Mouse (Mus musculus): ENCODE data around the gene Uspl1. TPM values are rescaled to one million over a fixed set of nuclear protein-coding genes. Genes with fewer than 3 reads are reported as not detected.

Gene Uspl1
- polyA plus RNA-seq, 1 experiment from 2014 or later = 65.1 TPM

GRCm38 (mm10) chr5:149160469-149160868 is 23.7 kb upstream of the Uspl1 start:
- H3K27ac ChIP-seq (replicated peaks; ENCODE audit: low read depth, low read length) = no peak overlapping the region
- whole genome bisulfite sequencing = 93% methylated on average over 4 of the region's 4 CpGs
- ATAC-seq (ENCODE audit: low FRiP score, low TSS enrichment) = no peak

GRCm38 (mm10) chr5:149162890-149163289 is 21.3 kb upstream of the Uspl1 start:
- 79% methylated on average over 7 of the region's 7 CpGs for WGBS
- no peak for ATAC-seq (ENCODE audit: low FRiP score, low TSS enrichment)

More at GRCm38 (mm10) chr5:149160469-149160868, 23.7 kb upstream of the Uspl1 start:
- no peaks in the 10 kb centered on the region for H3K9me3 ChIP-seq (ENCODE audit: control insufficient read depth, low read length)
- H3K9ac ChIP-seq (replicated peaks; ENCODE audit: low read length) = no peak overlapping the region
- no peaks in the 10 kb centered on the region for H3K4me1 ChIP-seq (ENCODE audit: control insufficient read depth, insufficient read depth, low read length)
- H3K4me3 ChIP-seq (replicated peaks; ENCODE audit: low read depth, low read length) = no peak overlapping the region
- H3K4me2 ChIP-seq (ENCODE audit: low read length) = no peak overlapping the region
- no peak for DNase-seq
- no peaks in the 10 kb centered on the region for H3K27me3 ChIP-seq (ENCODE audit: control insufficient read depth, insufficient read depth, low read length)
- no peaks in the 10 kb centered on the region for H3K36me3 ChIP-seq (ENCODE audit: control insufficient read depth, insufficient read depth, low read length)

GRCm38 (mm10) chr5:149164881-149165280 is 19.3 kb upstream of the Uspl1 start:
- H3K4me3 ChIP-seq (replicated peaks; ENCODE audit: low read depth, low read length) = no peak overlapping the region
- no peaks in the 10 kb centered on the region for H3K4me1 ChIP-seq (ENCODE audit: control insufficient read depth, insufficient read depth, low read length)
- no peak overlapping the region for H3K27ac ChIP-seq (replicated peaks; ENCODE audit: low read depth, low read length)
- no peak for DNase-seq
- no peak overlapping the region for H3K9ac ChIP-seq (replicated peaks; ENCODE audit: low read length)
- no peak for ATAC-seq (ENCODE audit: low FRiP score, low TSS enrichment)
- no peaks in the 10 kb centered on the region for H3K9me3 ChIP-seq (ENCODE audit: control insufficient read depth, low read length)
- H3K36me3 ChIP-seq (ENCODE audit: control insufficient read depth, insufficient read depth, low read length) = no peaks in the 10 kb centered on the region
- H3K4me2 ChIP-seq (ENCODE audit: low read length) = no peak overlapping the region
- no peaks in the 10 kb centered on the region for H3K27me3 ChIP-seq (ENCODE audit: control insufficient read depth, insufficient read depth, low read length)
- WGBS = 49% methylated on average over 7 of the region's 7 CpGs

More at GRCm38 (mm10) chr5:149162890-149163289, 21.3 kb upstream of the Uspl1 start:
- H3K27me3 ChIP-seq (ENCODE audit: control insufficient read depth, insufficient read depth, low read length) = no peaks in the 10 kb centered on the region
- H3K9me3 ChIP-seq (ENCODE audit: control insufficient read depth, low read length) = no peaks in the 10 kb centered on the region
- no peak for DNase-seq
- H3K4me2 ChIP-seq (ENCODE audit: low read length) = no peak overlapping the region
- no peak overlapping the region for H3K27ac ChIP-seq (replicated peaks; ENCODE audit: low read depth, low read length)
- H3K4me1 ChIP-seq (ENCODE audit: control insufficient read depth, insufficient read depth, low read length) = no peaks in the 10 kb centered on the region
- no peaks in the 10 kb centered on the region for H3K36me3 ChIP-seq (ENCODE audit: control insufficient read depth, insufficient read depth, low read length)
- H3K9ac ChIP-seq (replicated peaks; ENCODE audit: low read length) = no peak overlapping the region
- no peak overlapping the region for H3K4me3 ChIP-seq (replicated peaks; ENCODE audit: low read depth, low read length)

- WGBS = 94% methylated on average over 10 of the region's 10 CpGs
- H3K27me3 ChIP-seq (ENCODE audit: control insufficient read depth, insufficient read depth, low read length) = no peaks in the 10 kb centered on the region
- no peaks in the 10 kb centered on the region for H3K9me3 ChIP-seq (ENCODE audit: control insufficient read depth, low read length)
- H3K36me3 ChIP-seq (ENCODE audit: control insufficient read depth, insufficient read depth, low read length) = no peaks in the 10 kb centered on the region
- no peak overlapping the region for H3K4me3 ChIP-seq (replicated peaks; ENCODE audit: low read depth, low read length)
- no peaks in the 10 kb centered on the region for H3K4me1 ChIP-seq (ENCODE audit: control insufficient read depth, insufficient read depth, low read length)
- H3K27ac ChIP-seq (replicated peaks; ENCODE audit: low read depth, low read length) = no peak overlapping the region
- ATAC-seq (ENCODE audit: low FRiP score, low TSS enrichment) (no peak), DNase-seq (no peak)
- no peak overlapping the region for H3K9ac ChIP-seq (replicated peaks; ENCODE audit: low read length)
- H3K4me2 ChIP-seq (ENCODE audit: low read length) = no peak overlapping the region
Observed at GRCm38 (mm10) chr5:149166011-149166410, 18.1 kb upstream of the Uspl1 start.

GRCm38 (mm10) chr5:149168051-149168450 is 16.1 kb upstream of the Uspl1 start:
- Histone ChIP-seq H3K9me3 (ENCODE audit: control insufficient read depth, low read length) (no peaks in the 10 kb centered on the region), H3K36me3 (ENCODE audit: control insufficient read depth, insufficient read depth, low read length) (no peaks in the 10 kb centered on the region), H3K4me2 (ENCODE audit: low read length) (no peak overlapping the region), H3K27me3 (ENCODE audit: control insufficient read depth, insufficient read depth, low read length) (no peaks in the 10 kb centered on the region), H3K4me1 (ENCODE audit: control insufficient read depth, insufficient read depth, low read length) (no peaks in the 10 kb centered on the region), H3K27ac (replicated peaks; ENCODE audit: low read depth, low read length) (no peak overlapping the region), H3K4me3 (replicated peaks; ENCODE audit: low read depth, low read length) (no peak overlapping the region), H3K9ac (replicated peaks; ENCODE audit: low read length) (no peak overlapping the region)
- 88% methylated on average over 2 of the region's 2 CpGs for WGBS
- no peak for ATAC-seq (ENCODE audit: low FRiP score, low TSS enrichment)
- no peak for DNase-seq

GRCm38 (mm10) chr5:149168816-149169215 is 15.3 kb upstream of the Uspl1 start:
- Histone ChIP-seq H3K36me3 (ENCODE audit: control insufficient read depth, insufficient read depth, low read length) (no peaks in the 10 kb centered on the region), H3K4me2 (ENCODE audit: low read length) (no peak overlapping the region), H3K4me1 (ENCODE audit: control insufficient read depth, insufficient read depth, low read length) (no peaks in the 10 kb centered on the region), H3K9ac (replicated peaks; ENCODE audit: low read length) (no peak overlapping the region), H3K27me3 (ENCODE audit: control insufficient read depth, insufficient read depth, low read length) (no peaks in the 10 kb centered on the region), H3K4me3 (replicated peaks; ENCODE audit: low read depth, low read length) (no peak overlapping the region), H3K9me3 (ENCODE audit: control insufficient read depth, low read length) (no peaks in the 10 kb centered on the region), H3K27ac (replicated peaks; ENCODE audit: low read depth, low read length) (no peak overlapping the region)
- 87% methylated on average over 9 of the region's 9 CpGs for WGBS
- no peak for DNase-seq
- ATAC-seq (ENCODE audit: low FRiP score, low TSS enrichment) = no peak

- Histone ChIP-seq H3K27me3 (ENCODE audit: control insufficient read depth, insufficient read depth, low read length) (no peaks in the 10 kb centered on the region), H3K4me2 (ENCODE audit: low read length) (no peak overlapping the region), H3K4me3 (replicated peaks; ENCODE audit: low read depth, low read length) (no peak overlapping the region), H3K9ac (replicated peaks; ENCODE audit: low read length) (no peak overlapping the region), H3K9me3 (ENCODE audit: control insufficient read depth, low read length) (no peaks in the 10 kb centered on the region), H3K36me3 (ENCODE audit: control insufficient read depth, insufficient read depth, low read length) (no peaks in the 10 kb centered on the region), H3K4me1 (ENCODE audit: control insufficient read depth, insufficient read depth, low read length) (no peaks in the 10 kb centered on the region), H3K27ac (replicated peaks; ENCODE audit: low read depth, low read length) (no peak overlapping the region)
- 51% methylated on average over 8 of the region's 8 CpGs for WGBS
- DNase-seq (no peak), ATAC-seq (ENCODE audit: low FRiP score, low TSS enrichment) (no peak)
Observed at GRCm38 (mm10) chr5:149170841-149171588, 13.1 kb upstream of the Uspl1 start.

GRCm38 (mm10) chr5:149172246-149172645 is 11.9 kb upstream of the Uspl1 start:
- DNase-seq = no peak
- no peaks in the 10 kb centered on the region for H3K9me3 ChIP-seq (ENCODE audit: control insufficient read depth, low read length)
- WGBS = 78% methylated on average over 10 of the region's 10 CpGs

GRCm38 (mm10) chr5:149174527-149174926 is 9.6 kb upstream of the Uspl1 start:
- DNase-seq = no peak
- Histone ChIP-seq H3K27me3 (ENCODE audit: control insufficient read depth, insufficient read depth, low read length) (no peaks in the 10 kb centered on the region), H3K27ac (replicated peaks; ENCODE audit: low read depth, low read length) (no peak overlapping the region), H3K4me1 (ENCODE audit: control insufficient read depth, insufficient read depth, low read length) (no peaks in the 10 kb centered on the region), H3K4me2 (ENCODE audit: low read length) (no peak overlapping the region), H3K4me3 (replicated peaks; ENCODE audit: low read depth, low read length) (no peak overlapping the region), H3K36me3 (ENCODE audit: control insufficient read depth, insufficient read depth, low read length) (no peaks in the 10 kb centered on the region), H3K9me3 (ENCODE audit: control insufficient read depth, low read length) (no peaks in the 10 kb centered on the region), H3K9ac (replicated peaks; ENCODE audit: low read length) (no peak overlapping the region)
- ATAC-seq (ENCODE audit: low FRiP score, low TSS enrichment) = no peak
- 92% methylated on average over 7 of the region's 7 CpGs for WGBS

More at GRCm38 (mm10) chr5:149172246-149172645, 11.9 kb upstream of the Uspl1 start:
- Histone ChIP-seq H3K4me1 (ENCODE audit: control insufficient read depth, insufficient read depth, low read length) (no peaks in the 10 kb centered on the region), H3K9ac (replicated peaks; ENCODE audit: low read length) (no peak overlapping the region), H3K27me3 (ENCODE audit: control insufficient read depth, insufficient read depth, low read length) (no peaks in the 10 kb centered on the region), H3K4me2 (ENCODE audit: low read length) (no peak overlapping the region), H3K36me3 (ENCODE audit: control insufficient read depth, insufficient read depth, low read length) (no peaks in the 10 kb centered on the region), H3K27ac (replicated peaks; ENCODE audit: low read depth, low read length) (no peak overlapping the region), H3K4me3 (replicated peaks; ENCODE audit: low read depth, low read length) (no peak overlapping the region)
- no peak for ATAC-seq (ENCODE audit: low FRiP score, low TSS enrichment)

Measured in midbrain, embryonic 14.5 days (tissue).